Mouse (Mus musculus) kidney, postnatal 0 days (tissue): ENCODE data around the gene Ptprn2. TPM values are rescaled to one million over a fixed set of nuclear protein-coding genes. Genes with fewer than 3 reads are reported as not detected.

ENCODE experiments used
- ATAC-seq: fragments of 200-750 bp; cut with Nextera tagmentation; replicated peaks from 2 replicates; pipeline ENCODE4 v1.8.0; 2017; ENCODE audit warnings: low read depth, moderate number of reproducible peaks, moderate TSS enrichment, moderate library complexity; ENCODE audit not compliant: low FRiP score
- DNase-seq: peaks from one replicate; pipeline ENCODE4 v3.0.0-alpha.2; 2016; ENCODE audit warnings: low spot score
- H3K27ac ChIP-seq: fragments of 300-500 bp; sonication (generic); 2 replicates; pipeline ENCODE4 v1.5.1; 2014; ENCODE audit warnings: mild to moderate bottlenecking
- H3K27me3 ChIP-seq: fragments of 300-500 bp; sonication (generic); 2 replicates; pipeline ENCODE4 v1.6.1; 2014; ENCODE audit warnings: low read length, mixed read lengths; ENCODE audit not compliant: insufficient read depth
- H3K36me3 ChIP-seq: fragments of 300-500 bp; sonication (generic); 2 replicates; pipeline ENCODE4 v1.6.1; 2014; ENCODE audit warnings: low read length, mixed read lengths; ENCODE audit not compliant: insufficient read depth
- H3K4me1 ChIP-seq: fragments of 300-500 bp; sonication (generic); replicated peaks from 2 replicates; pipeline ENCODE4 v1.6.1; 2014; ENCODE audit warnings: antibody characterized with exemption, low read length, mixed read lengths; ENCODE audit not compliant: insufficient read depth
- H3K4me2 ChIP-seq: fragments of 300-500 bp; sonication (generic); 2 replicates; pipeline ENCODE4 v1.6.1; 2014; ENCODE audit warnings: mild to moderate bottlenecking, low read length, moderate library complexity, mixed read lengths
- H3K4me3 ChIP-seq: fragments of 300-500 bp; sonication (generic); replicated peaks from 2 replicates; pipeline ENCODE4 v1.5.1; 2014; ENCODE audit warnings: low read depth, low read length
- H3K9ac ChIP-seq: fragments of 300-500 bp; sonication (generic); 2 replicates; pipeline ENCODE4 v1.6.1; 2014; ENCODE audit warnings: low read depth, low read length
- H3K9me3 ChIP-seq: fragments of 300-500 bp; sonication (generic); replicated peaks from 2 replicates; pipeline ENCODE4 v1.6.1; 2016; ENCODE audit warnings: low read length, inconsistent platforms, mixed read lengths
- CTCF ChIP-seq: IDR thresholded peaks from 2 replicates; pipeline ENCODE4 v1.5.1; 2016; ENCODE audit warnings: antibody characterized with exemption, low read depth, mild to moderate bottlenecking, moderate library complexity
- WGBS: fragments of 180-500 bp; shearing (Covaris S2); extraction: QIAGEN DNeasy Blood & Tissue Kit; methylation state at CpG from one replicate; pipeline ENCODE4 v1.1.7; 2014; 5-methylcytosine and 5-hydroxymethylcytosine counted together
- polyA plus RNA-seq: library from polyadenylated mRNA; unstranded; fragments of >200 nt; fragmentation: Nextera tagmentation; extraction: Ambion mirVana; gene quantifications from 2 replicates; pipeline ENCODE4 v1.2.1, GENCODE M21; 2015

The Ptprn2 gene
- polyA plus RNA-seq, 1 experiment from 2014 or later, result 0.03 TPM

DNA sequence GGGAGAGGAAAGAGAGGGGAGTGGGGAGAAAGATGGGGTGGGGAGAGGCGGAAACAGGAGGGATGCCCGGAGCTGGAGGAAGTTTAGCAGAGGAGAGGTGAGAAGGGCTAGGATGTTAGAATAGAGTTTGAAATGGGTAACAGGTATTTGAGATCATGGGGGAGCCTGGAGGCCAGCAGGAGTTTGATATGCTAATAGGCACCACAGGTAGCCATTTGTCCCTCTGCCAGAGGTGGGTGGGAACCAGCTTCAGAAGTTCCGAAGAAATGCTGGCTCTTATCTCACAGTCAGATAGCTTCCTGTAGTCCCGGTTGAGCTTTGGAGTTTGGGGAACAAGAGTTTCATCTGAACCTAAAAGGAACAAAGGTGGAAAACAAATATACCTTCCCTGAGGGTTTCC is 155.4 kb downstream of the Ptprn2 start:
- WGBS, result 7% methylated on average over 4 of the region's 4 CpGs
- no peak overlapping the region for H3K4me2 ChIP-seq

DNA sequence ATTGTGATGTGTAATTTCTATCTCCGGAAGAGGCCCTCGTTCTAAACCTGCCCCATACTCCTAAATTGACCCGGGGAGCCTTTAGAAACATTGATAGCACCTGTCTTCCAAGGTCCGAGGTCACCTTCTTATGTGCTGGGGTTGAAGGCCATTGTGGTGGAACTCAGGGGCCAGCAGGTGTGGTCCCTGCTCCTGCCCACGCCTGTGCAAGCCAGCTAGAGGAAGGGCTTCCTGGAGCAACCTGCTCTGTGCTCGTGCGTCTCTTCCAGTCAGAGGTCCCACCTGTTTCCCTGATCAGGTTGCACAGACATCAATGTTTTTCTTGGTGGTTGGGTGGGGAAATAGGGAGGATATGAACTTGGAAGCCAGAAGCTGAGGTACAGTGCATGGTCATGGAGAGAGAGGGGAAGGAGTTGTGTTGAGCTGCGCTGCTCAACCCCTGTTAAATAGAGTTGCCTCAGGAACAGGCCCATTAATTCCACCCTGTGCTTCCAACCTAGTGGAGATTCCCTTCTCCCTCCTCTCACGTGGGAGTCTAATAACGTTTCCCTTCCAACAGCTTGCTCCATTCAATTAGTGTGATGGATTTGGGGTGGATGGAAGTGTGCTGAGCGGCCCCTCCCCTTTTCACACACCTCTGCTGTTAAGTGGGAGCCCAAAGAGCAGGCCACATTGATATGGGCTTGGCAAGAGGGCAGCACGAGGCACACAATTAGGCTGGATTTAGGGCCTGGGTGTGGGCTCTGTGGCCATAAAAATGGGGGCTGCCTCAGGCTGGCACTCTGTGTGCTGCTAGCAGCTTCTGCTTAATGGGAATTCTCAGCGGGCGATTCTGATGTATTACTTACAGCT is 156.0 kb downstream of the Ptprn2 start:
- Histone ChIP-seq H3K9me3 (no peaks in the 10 kb centered on the region), H3K4me3 (no peak overlapping the region), H3K4me2 (no peak overlapping the region), H3K27ac (no peak overlapping the region), H3K9ac (no peak overlapping the region), H3K36me3 (no peaks in the 10 kb centered on the region), H3K4me1 (no peaks in the 10 kb centered on the region), H3K27me3 (no peaks in the 10 kb centered on the region)
- no peak for TF ChIP-seq CTCF
- ATAC-seq (peak; percentile 61; the same call in 1 of the 2 replicates), DNase-seq (peak; percentile 47)
- WGBS, result 12% methylated on average over 14 of the region's 14 CpGs

More for the DNA sequence above, 155.4 kb downstream of the Ptprn2 start:
- no peaks in the 10 kb centered on the region for H3K27me3 ChIP-seq
- no peak overlapping the region for H3K9ac ChIP-seq
- TF ChIP-seq CTCF, result no peak
- no peaks in the 10 kb centered on the region for H3K4me1 ChIP-seq
- H3K4me3 ChIP-seq, result no peak overlapping the region
- no peaks in the 10 kb centered on the region for H3K9me3 ChIP-seq
- no peak overlapping the region for H3K27ac ChIP-seq
- DNase-seq, result no peak
- ATAC-seq, result no peak
- H3K36me3 ChIP-seq, result no peaks in the 10 kb centered on the region

DNA sequence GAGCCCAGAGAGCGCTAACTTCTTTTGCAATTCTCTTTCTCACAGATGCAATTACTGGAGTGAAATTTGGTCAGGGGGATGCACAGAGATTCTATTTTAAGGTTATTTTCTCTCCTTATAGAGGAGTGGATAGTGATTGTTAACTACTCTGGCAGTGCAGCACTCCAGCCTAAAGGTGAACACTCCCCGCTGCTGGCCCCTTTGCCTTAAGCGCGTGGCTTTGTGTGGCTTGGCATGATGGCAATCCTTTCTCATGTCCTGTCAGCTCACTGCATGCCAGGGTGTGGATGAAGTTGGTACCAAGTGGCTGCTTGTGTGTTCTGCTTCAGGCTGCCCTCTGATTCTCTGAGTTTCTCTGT is 156.7 kb downstream of the Ptprn2 start:
- no peak overlapping the region for H3K27ac ChIP-seq
- H3K27me3 ChIP-seq, result no peaks in the 10 kb centered on the region
- H3K4me1 ChIP-seq, result no peaks in the 10 kb centered on the region
- ATAC-seq (no peak), DNase-seq (no peak)
- no peak overlapping the region for H3K4me2 ChIP-seq
- H3K9me3 ChIP-seq, result no peaks in the 10 kb centered on the region
- no peaks in the 10 kb centered on the region for H3K36me3 ChIP-seq
- TF ChIP-seq CTCF, result no peak
- no peak overlapping the region for H3K4me3 ChIP-seq
- H3K9ac ChIP-seq, result no peak overlapping the region
- WGBS, result 47% methylated on average over 4 of the region's 4 CpGs

DNA sequence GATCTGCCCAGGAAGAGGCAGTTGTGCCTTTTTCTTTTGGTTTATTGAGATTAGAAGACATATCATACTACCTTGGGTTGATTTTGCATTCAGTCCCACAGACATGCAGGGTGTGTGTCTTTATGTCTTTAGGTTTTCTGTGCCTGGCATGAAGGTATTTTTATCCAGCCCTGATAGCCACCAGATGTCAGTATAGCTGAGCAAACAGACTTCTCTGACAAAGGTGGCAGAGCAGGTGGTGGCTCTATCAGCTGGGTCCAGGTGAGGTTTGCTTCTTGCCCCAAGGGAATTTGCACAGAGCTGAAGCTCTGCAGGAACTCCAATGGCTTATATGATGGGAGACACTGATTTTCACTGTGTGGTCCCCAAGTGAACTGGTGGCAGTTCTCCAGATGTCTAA is 161.3 kb downstream of the Ptprn2 start:
- H3K9ac ChIP-seq, result no peak overlapping the region
- no peaks in the 10 kb centered on the region for H3K27me3 ChIP-seq
- H3K9me3 ChIP-seq, result no peaks in the 10 kb centered on the region
- ATAC-seq (no peak), DNase-seq (no peak)
- no peak overlapping the region for H3K27ac ChIP-seq
- H3K4me3 ChIP-seq, result no peak overlapping the region
- H3K4me2 ChIP-seq, result no peak overlapping the region
- no peaks in the 10 kb centered on the region for H3K4me1 ChIP-seq
- no peaks in the 10 kb centered on the region for H3K36me3 ChIP-seq
- peak; percentile 53 for TF ChIP-seq CTCF

DNA sequence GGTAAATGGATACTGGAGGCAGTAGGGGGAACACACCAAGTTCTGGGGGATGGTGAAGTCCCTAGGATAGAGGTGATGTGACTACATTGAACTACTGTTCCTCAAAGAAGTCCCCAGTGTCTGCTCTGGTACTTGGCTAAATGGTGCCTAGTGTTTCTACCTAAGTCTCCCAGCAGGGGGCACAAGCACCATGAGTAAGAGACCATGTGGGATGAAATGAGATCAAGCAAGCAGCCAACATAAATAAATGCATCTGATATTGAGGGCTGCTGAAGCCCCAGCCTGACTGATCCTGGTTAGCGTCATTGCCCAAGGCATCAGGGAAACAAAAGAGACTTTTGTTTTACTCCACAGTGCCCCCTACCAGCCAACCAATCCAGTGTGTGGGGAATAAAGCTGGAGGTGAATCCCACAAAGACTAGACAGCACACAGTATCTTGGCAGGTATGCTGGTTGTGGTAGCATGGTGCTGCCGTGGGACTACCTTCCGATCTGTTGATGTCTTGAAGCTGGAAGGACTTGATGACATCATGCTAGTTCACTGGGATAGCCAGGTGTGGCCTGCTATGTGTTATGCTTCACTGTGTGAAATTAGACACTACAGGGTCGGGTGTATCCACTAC is 163.2 kb downstream of the Ptprn2 start:
- peak; percentile 63 for TF ChIP-seq CTCF
- WGBS, result 73% methylated on average over 4 of the region's 4 CpGs
- Histone ChIP-seq H3K4me1 (no peaks in the 10 kb centered on the region), H3K9ac (no peak overlapping the region), H3K4me2 (no peak overlapping the region), H3K9me3 (no peaks in the 10 kb centered on the region), H3K27ac (no peak overlapping the region), H3K36me3 (no peaks in the 10 kb centered on the region), H3K27me3 (no peaks in the 10 kb centered on the region), H3K4me3 (no peak overlapping the region)
- ATAC-seq, result no peak; the same call in 1 of the 2 replicates
- peak; percentile 39 for DNase-seq

DNA sequence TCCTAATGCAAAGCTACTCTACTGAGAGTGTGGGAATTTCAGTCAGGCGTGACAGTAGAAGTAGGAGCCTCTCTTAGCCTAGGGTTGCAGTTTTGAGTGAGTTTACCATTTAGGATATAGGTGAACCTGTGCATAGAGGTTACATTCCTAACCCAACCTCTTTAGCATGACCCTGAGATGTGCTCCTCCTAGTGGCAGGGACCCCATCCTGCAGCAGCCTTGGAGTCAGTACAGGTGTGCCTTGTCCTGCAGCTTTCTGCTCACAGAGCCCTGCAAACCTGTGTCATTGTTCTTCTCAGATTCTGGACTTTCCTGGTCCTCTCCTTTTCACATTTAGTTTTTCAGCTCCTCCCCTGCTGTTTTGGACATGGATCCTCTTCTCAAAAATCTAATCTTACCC is 168.2 kb downstream of the Ptprn2 start:
- H3K4me2 ChIP-seq, result no peak overlapping the region
- H3K27me3 ChIP-seq, result no peaks in the 10 kb centered on the region
- no peak overlapping the region for H3K27ac ChIP-seq
- H3K9ac ChIP-seq, result no peak overlapping the region
- no peaks in the 10 kb centered on the region for H3K36me3 ChIP-seq
- no peaks in the 10 kb centered on the region for H3K4me1 ChIP-seq
- H3K4me3 ChIP-seq, result no peak overlapping the region
- no peak for DNase-seq
- WGBS, result 64% methylated on average over 1 of the region's 1 CpGs
- TF ChIP-seq CTCF, result peak; percentile 19; the same call in 1 of the 2 replicates
- H3K9me3 ChIP-seq, result no peaks in the 10 kb centered on the region
- ATAC-seq, result no peak
